Mouse (Mus musculus) spleen, postnatal 14 days (tissue): ENCODE results near the gene Kdm6b.

ENCODE experiments used
- DNase-seq, 2 experiments: peaks; one replicate each; pipeline ENCODE4 v3.0.0; 2021 to 2022; ENCODE audit warnings: low spot score in 2 of 2

The Kdm6b gene

DNA sequence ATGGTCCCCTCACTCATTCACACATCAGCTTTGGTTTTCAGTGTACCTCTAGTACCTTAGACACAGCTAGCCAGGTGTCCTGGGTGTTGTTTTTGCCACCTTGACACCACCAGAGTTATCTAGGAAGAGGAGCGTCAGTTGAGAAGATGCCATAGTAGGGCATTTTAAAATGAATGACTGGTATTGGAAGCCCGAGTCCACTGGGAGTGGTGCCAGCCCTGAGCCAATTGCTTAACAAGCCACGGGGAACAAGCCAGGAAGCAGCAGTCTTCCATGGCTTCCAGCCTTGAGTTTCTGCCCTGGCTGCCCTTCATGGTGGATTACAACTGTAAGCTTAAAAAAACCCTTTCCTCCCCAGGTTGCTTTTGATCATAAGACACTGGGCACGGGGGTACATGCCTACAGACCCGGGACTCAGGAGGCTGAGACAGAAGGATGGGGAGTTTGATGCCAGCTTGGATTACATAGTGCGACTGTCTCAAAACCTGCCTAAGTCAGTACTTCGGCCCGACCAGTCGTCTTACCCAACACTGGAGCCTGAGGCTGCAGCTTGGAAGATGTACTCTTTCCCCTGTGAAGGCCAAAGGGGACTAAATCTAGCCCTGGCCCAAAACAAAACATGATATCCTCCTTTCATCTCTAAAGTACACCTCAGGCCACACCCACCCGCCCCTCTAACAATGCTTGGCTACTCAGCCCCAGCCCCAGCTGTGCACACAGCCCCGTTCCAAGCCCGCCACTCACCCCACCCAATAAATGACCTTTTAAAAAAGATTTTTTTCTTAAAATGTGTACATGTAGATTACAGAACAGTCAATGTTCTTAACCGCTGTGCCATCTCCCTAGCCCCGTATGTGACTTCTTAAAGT lies 23.7 kb downstream of the Kdm6b start:
- no peak for DNase-seq

DNA sequence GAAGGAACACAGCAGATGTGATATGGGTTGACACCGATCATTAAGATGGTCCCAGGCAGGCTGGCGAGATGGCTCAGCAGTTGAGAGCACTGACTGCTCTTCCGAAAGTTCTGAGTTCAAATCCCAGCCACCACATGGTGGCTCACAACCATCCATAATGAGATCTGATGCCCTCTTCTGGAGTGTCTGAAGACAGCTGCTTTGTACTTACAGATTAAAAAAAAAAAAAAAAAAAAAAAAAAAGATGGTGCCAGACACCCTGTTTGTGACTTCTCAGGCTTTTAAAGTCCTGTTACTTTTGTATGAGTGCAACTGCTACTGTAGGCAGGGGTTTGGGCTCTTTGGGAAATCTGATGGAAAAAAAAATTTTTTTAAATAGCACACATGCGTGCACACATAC lies 24.8 kb downstream of the Kdm6b start:
- DNase-seq, result no peak

DNA sequence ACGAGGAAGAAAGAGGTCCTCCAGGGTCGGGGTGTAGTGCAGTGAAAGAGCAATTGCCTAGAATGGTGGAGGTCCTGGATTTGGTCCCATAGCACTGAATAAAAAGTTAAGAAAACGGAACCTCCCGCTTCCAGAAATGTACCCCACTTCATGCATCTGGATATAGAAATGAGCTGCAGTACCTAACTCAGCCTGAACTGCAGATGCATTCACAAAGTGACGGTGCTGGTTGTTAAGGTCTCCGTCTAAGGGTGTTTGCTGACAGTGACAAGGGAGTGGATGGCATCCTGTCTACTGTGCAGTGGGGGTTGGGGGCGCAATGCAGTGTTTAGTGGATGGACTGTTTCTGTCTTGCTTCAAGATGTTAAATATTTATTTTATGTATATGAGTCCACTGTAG lies 26.7 kb downstream of the Kdm6b start:
- no peak for DNase-seq

GRCm38 (mm10) chr11:69384979-69385378 lies 28.5 kb downstream of the Kdm6b start:
- DNase-seq, result no peak

DNA sequence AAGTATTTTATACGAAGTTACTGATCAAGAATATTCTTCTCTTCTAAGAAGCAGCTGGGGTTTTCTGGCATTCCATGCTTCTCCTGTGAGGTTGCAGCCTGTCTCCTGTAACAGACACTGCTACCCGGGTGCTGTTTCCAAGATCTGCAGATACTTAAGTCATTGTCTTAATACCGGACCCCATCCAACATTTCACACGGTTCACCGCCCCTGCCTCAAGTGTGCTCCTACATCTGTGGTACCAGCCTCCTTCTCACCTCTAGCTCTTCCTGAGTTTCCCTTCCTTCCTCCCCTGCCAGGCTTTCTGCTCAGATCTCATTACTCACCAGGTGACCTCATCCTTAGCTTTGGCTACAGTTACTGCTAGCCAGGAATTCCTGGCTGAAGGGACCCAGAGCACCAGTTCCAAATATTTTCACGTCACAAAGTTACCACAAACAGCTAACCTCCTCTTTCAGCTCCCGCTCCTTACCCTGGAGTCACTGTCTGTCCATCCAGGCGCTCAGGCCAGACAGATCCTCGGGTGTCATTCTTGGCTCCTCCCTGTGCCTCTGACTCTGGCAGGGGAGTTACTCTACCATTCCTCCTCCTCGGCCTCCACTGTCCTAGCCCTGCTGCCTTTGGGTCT lies 30.9 kb downstream of the Kdm6b start:
- DNase-seq, result no peak

GRCm38 (mm10) chr11:69381356-69381755 lies 32.1 kb downstream of the Kdm6b start:
- no peak for DNase-seq

GRCm38 (mm10) chr11:69379600-69379999 lies 33.9 kb downstream of the Kdm6b start:
- DNase-seq, result no peak

DNA sequence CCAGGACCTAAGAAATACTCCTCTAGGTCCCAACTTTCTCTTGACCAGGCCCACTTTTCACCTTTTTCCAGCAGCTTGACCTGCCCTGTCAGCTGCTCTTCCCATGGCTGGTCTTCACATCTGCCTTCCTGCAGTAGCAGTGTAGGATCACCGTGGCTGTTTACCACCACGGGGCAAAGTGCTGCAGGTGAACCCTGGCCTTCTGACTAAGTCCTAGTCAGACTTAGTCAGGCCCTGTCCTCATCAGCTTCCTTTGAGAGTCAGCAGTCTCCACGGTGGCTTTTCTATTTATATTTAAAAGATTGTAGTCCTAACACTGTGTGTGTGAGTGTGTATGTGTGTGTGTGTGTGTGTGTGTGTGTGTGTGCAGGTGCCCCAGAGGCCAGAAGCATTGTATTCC lies 35.7 kb downstream of the Kdm6b start:
- DNase-seq, result no peak

- DNase-seq, result no peak
Observed at GRCm38 (mm10) chr11:69375646-69376045, 37.8 kb downstream of the Kdm6b start.

DNA sequence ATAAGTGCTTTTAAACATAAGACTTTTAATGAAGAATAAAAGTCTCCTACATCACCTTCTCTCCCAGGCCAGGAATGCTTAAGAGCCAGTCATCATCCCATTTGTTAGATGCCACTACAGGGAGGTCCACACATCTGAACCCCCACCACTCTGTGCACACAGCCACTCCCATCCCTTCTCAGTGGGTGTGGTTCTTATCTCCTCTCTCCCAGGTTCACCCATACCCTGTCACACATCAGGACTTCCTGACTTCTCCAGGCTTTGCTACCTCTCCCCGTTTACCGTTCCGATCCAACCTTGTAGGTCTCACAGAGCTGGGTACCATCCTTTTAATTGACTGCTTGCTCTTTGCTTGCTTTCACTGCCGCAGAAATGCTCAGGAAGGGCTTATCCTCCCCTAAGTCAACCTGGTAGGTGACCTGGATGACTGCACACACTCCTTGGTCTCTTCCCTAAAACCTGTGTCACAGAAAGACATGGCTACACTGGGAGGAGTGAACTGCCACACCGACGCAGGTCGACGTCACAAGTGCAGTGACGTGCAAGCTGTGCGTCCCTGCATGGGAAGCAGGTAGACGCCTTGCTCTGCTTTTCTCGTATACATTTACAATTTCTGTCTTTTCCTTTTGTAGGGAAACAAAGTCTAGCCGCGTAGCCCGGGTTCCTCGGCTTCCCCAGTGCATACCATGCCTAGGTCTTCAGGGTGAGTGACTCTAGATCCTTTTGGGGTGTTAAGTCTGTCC lies 40.1 kb downstream of the Kdm6b start:
- DNase-seq, result peak in 1 of 2 experiments; percentile 21

- DNase-seq, result peak in 1 of 2 experiments; percentile 41
Observed at GRCm38 (mm10) chr11:69372780-69373170, 40.7 kb downstream of the Kdm6b start.

GRCm38 (mm10) chr11:69372056-69372779 lies 41.3 kb downstream of the Kdm6b start:
- DNase-seq, result no peak

- no peak for DNase-seq
Observed at GRCm38 (mm10) chr11:69371601-69372000, 41.9 kb downstream of the Kdm6b start.

GRCm38 (mm10) chr11:69370817-69371215 lies 42.7 kb downstream of the Kdm6b start:
- DNase-seq, result no peak

DNA sequence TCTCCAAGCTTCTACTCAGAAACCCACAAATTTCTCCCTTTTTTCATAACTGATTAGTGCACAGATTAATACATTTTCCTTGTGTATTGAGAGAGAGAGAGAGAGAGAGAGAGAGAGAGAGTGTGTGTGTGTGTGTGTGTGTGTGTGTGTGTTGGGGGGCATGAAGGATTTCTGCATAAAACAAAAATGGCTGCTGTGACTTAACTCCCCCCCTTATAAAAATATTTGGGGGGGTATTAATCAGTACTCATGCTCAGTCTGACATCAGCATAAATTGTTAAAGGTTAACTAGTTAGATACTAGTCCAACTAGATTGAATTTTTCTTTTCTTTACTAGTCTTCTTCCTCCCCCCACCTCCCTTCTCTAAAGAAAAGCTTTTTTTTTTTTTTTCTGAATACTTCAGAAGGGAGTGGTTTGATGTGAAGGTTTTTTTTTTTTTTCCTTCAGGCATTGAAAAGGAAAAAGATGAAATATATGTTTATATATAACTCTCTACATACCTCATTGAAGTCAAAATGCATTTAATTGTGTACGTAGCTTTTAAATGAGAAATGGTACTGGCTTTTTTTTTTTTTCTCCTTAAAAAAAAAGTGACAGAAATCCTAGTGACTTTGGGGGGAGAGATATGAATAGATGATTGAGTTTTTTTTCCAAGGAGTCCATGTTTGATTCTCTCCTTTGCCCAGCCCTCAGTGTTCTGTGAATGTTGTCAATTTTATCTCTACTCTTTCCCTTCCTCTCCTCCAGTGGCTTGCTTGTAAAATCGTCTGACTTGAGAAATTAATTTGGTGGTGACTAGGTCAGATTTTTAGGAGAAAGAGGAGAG lies 43.3 kb downstream of the Kdm6b start:
- DNase-seq, result no peak

- no peak for DNase-seq
Observed at GRCm38 (mm10) chr11:69369215-69369989, 44.1 kb downstream of the Kdm6b start, which contains the start of gene Chd3. Gene Chd3 (minus strand): TSS chr11:69369406.

- peak in 1 of 2 experiments; percentile 42 for DNase-seq
Observed at GRCm38 (mm10) chr11:69368356-69369214, 44.9 kb downstream of the Kdm6b start.

GRCm38 (mm10) chr11:69367616-69368355 lies 45.7 kb downstream of the Kdm6b start:
- DNase-seq, result peak in 1 of 2 experiments; percentile 11
